Mouse (Mus musculus): ENCODE measurements around the gene Pfkfb1. TPM values are rescaled to one million over a fixed set of nuclear protein-coding genes. Genes with fewer than 3 reads are reported as not detected.

Gene Pfkfb1
- 5.7 and 8.1 TPM in 2 replicates for polyA plus RNA-seq (2016; fragmentation: Nextera tagmentation; extraction: Ambion mirVana)

GRCm38 (mm10) chrX:150588023-150588764, at the start of gene Pfkfb1:
Pfkfb1 (plus strand) TSS chrX:150588229.
- Histone ChIP-seq H3K36me3 (peaks cover 21% of the 10 kb centered on the region), H3K27me3 (ENCODE audit: insufficient read depth, poor library complexity, severe bottlenecking) (no peaks in the 10 kb centered on the region), H3K4me1 (replicated peaks) (no peaks in the 10 kb centered on the region), H3K9me3 (no peaks in the 10 kb centered on the region), H3K4me3 (peak within 1 kb of the TSS; percentile 56), H3K27ac (peak within 1 kb of the TSS; percentile 88)
- 17% methylated on average over 35 of the region's 35 CpGs for WGBS
- DNase-seq (ENCODE audit: low spot score): peak; percentile 72

- no peak overlapping the region for H3K4me3 ChIP-seq
- no peak for DNase-seq (ENCODE audit: low spot score)
- H3K27ac ChIP-seq: no peak overlapping the region
- H3K4me1 ChIP-seq (replicated peaks): no peaks in the 10 kb centered on the region
- no peaks in the 10 kb centered on the region for H3K9me3 ChIP-seq
- no peaks in the 10 kb centered on the region for H3K27me3 ChIP-seq (ENCODE audit: insufficient read depth, poor library complexity, severe bottlenecking)
- no peaks in the 10 kb centered on the region for H3K36me3 ChIP-seq
- WGBS: 95% methylated on average over 2 of the region's 2 CpGs
Observed at GRCm38 (mm10) chrX:150540111-150540510, 47.9 kb upstream of the Pfkfb1 start.

GRCm38 (mm10) chrX:150541684-150542083, 46.3 kb upstream of the Pfkfb1 start:
- Histone ChIP-seq H3K4me1 (replicated peaks) (no peaks in the 10 kb centered on the region), H3K9me3 (no peaks in the 10 kb centered on the region)

GRCm38 (mm10) chrX:150547239-150547638, 40.8 kb upstream of the Pfkfb1 start, which contains the start of gene Alas2:
Alas2 (plus strand) TSS chrX:150547375.
- Histone ChIP-seq H3K36me3 (peaks cover 17% of the 10 kb centered on the region; the same call in 1 of the 2 replicates), H3K4me1 (replicated peaks) (no peaks in the 10 kb centered on the region), H3K9me3 (no peaks in the 10 kb centered on the region), H3K27me3 (ENCODE audit: insufficient read depth, poor library complexity, severe bottlenecking) (no peaks in the 10 kb centered on the region; the same call in 1 of the 2 replicates), H3K4me3 (no peak within 1 kb of the TSS), H3K27ac (no peak within 1 kb of the TSS)
- 58% methylated on average over 5 of the region's 5 CpGs for WGBS
- DNase-seq (ENCODE audit: low spot score): no peak

More at GRCm38 (mm10) chrX:150541684-150542083, 46.3 kb upstream of the Pfkfb1 start:
- Histone ChIP-seq H3K27ac (no peak overlapping the region), H3K36me3 (no peaks in the 10 kb centered on the region), H3K27me3 (ENCODE audit: insufficient read depth, poor library complexity, severe bottlenecking) (no peaks in the 10 kb centered on the region), H3K4me3 (no peak overlapping the region)
- DNase-seq (ENCODE audit: low spot score): no peak

- Histone ChIP-seq H3K36me3 (peaks cover 26% of the 10 kb centered on the region), H3K27ac (no peak overlapping the region), H3K9me3 (no peaks in the 10 kb centered on the region), H3K4me1 (replicated peaks) (no peaks in the 10 kb centered on the region), H3K4me3 (no peak overlapping the region), H3K27me3 (ENCODE audit: insufficient read depth, poor library complexity, severe bottlenecking) (no peaks in the 10 kb centered on the region; the same call in 1 of the 2 replicates)
- 89% methylated on average over 3 of the region's 3 CpGs for WGBS
- DNase-seq (ENCODE audit: low spot score): no peak
Observed at GRCm38 (mm10) chrX:150549639-150550038, 38.4 kb upstream of the Pfkfb1 start.

GRCm38 (mm10) chrX:150551986-150552385, 36.0 kb upstream of the Pfkfb1 start:
- WGBS: 87% methylated on average over 2 of the region's 2 CpGs
- no peaks in the 10 kb centered on the region; the same call in 1 of the 2 replicates for H3K27me3 ChIP-seq (ENCODE audit: insufficient read depth, poor library complexity, severe bottlenecking)
- no peak overlapping the region for H3K27ac ChIP-seq
- H3K36me3 ChIP-seq: peaks cover 24% of the 10 kb centered on the region
- no peak for DNase-seq (ENCODE audit: low spot score)
- H3K4me1 ChIP-seq (replicated peaks): no peaks in the 10 kb centered on the region
- H3K9me3 ChIP-seq: no peaks in the 10 kb centered on the region
- no peak overlapping the region for H3K4me3 ChIP-seq

- Histone ChIP-seq H3K9me3 (no peaks in the 10 kb centered on the region), H3K27me3 (ENCODE audit: insufficient read depth, poor library complexity, severe bottlenecking) (no peaks in the 10 kb centered on the region; the same call in 1 of the 2 replicates), H3K36me3 (peaks cover 20% of the 10 kb centered on the region), H3K27ac (no peak overlapping the region), H3K4me3 (no peak overlapping the region), H3K4me1 (replicated peaks) (no peaks in the 10 kb centered on the region)
- 86% methylated on average over 3 of the region's 3 CpGs for WGBS
- no peak for DNase-seq (ENCODE audit: low spot score)
Observed at GRCm38 (mm10) chrX:150554032-150554431, 34.0 kb upstream of the Pfkfb1 start.

GRCm38 (mm10) chrX:150564644-150565357, 23.2 kb upstream of the Pfkfb1 start:
- WGBS: 88% methylated on average over 12 of the region's 12 CpGs
- no peak overlapping the region for H3K4me3 ChIP-seq
- H3K27ac ChIP-seq: no peak overlapping the region

GRCm38 (mm10) chrX:150581921-150582320, 6.1 kb upstream of the Pfkfb1 start:
- no peak overlapping the region for H3K4me3 ChIP-seq
- H3K4me1 ChIP-seq (replicated peaks): no peaks in the 10 kb centered on the region
- H3K27me3 ChIP-seq (ENCODE audit: insufficient read depth, poor library complexity, severe bottlenecking): no peaks in the 10 kb centered on the region
- peaks cover 59% of the 10 kb centered on the region for H3K36me3 ChIP-seq
- H3K9me3 ChIP-seq: no peaks in the 10 kb centered on the region
- DNase-seq (ENCODE audit: low spot score): no peak
- H3K27ac ChIP-seq: no peak overlapping the region

More at GRCm38 (mm10) chrX:150564644-150565357, 23.2 kb upstream of the Pfkfb1 start:
- Histone ChIP-seq H3K27me3 (ENCODE audit: insufficient read depth, poor library complexity, severe bottlenecking) (peaks cover 10% of the 10 kb centered on the region; the same call in 1 of the 2 replicates), H3K36me3 (peaks cover 28% of the 10 kb centered on the region), H3K9me3 (no peaks in the 10 kb centered on the region), H3K4me1 (replicated peaks) (no peaks in the 10 kb centered on the region)
- DNase-seq (ENCODE audit: low spot score): no peak

GRCm38 (mm10) chrX:150585116-150585515, 2.9 kb upstream of the Pfkfb1 start:
- no peak for DNase-seq (ENCODE audit: low spot score)
- Histone ChIP-seq H3K4me1 (replicated peaks) (no peaks in the 10 kb centered on the region), H3K27ac (no peak overlapping the region), H3K36me3 (peaks cover 48% of the 10 kb centered on the region), H3K9me3 (no peaks in the 10 kb centered on the region), H3K4me3 (no peak overlapping the region), H3K27me3 (ENCODE audit: insufficient read depth, poor library complexity, severe bottlenecking) (no peaks in the 10 kb centered on the region)
- 90% methylated on average over 8 of the region's 8 CpGs for WGBS

GRCm38 (mm10) chrX:150589696-150590095, 1.7 kb downstream of the Pfkfb1 start, which contains the start of gene Apex2:
Apex2 (minus strand) TSS chrX:150589868.
- H3K36me3 ChIP-seq: peaks cover 12% of the 10 kb centered on the region
- H3K4me1 ChIP-seq (replicated peaks): no peaks in the 10 kb centered on the region
- H3K27me3 ChIP-seq (ENCODE audit: insufficient read depth, poor library complexity, severe bottlenecking): peaks cover 4% of the 10 kb centered on the region; the same call in 1 of the 2 replicates
- no peak within 1 kb of the TSS for H3K4me3 ChIP-seq
- no peaks in the 10 kb centered on the region for H3K9me3 ChIP-seq
- WGBS: 72% methylated on average over 5 of the region's 5 CpGs
- no peak within 1 kb of the TSS for H3K27ac ChIP-seq
- DNase-seq (ENCODE audit: low spot score): no peak

GRCm38 (mm10) chrX:150593266-150594035, 5.4 kb downstream of the Pfkfb1 start:
- Histone ChIP-seq H3K27ac (no peak overlapping the region), H3K27me3 (ENCODE audit: insufficient read depth, poor library complexity, severe bottlenecking) (peaks cover 4% of the 10 kb centered on the region; the same call in 1 of the 2 replicates), H3K4me1 (replicated peaks) (no peaks in the 10 kb centered on the region), H3K36me3 (no peaks in the 10 kb centered on the region), H3K4me3 (no peak overlapping the region), H3K9me3 (no peaks in the 10 kb centered on the region)
- 89% methylated on average over 12 of the region's 12 CpGs for WGBS
- DNase-seq (ENCODE audit: low spot score): no peak

Measured in hindbrain, embryonic 10.5 days (tissue).